Mouse (Mus musculus) kidney, adult 11 months (tissue): Measurements from ENCODE around the gene Napb.
A peak's percentile ranks its signal among the peaks of the same experiment; 100 is the strongest.
"Not testable (repeated sequence)": the region's sequence is repeated elsewhere in the genome, so short reads cannot be mapped to it uniquely, and the experiment has no call there.

Experiments
- DNase-seq: peaks from one replicate; pipeline ENCODE4 v3.0.0; 2022

Gene Napb

DNA sequence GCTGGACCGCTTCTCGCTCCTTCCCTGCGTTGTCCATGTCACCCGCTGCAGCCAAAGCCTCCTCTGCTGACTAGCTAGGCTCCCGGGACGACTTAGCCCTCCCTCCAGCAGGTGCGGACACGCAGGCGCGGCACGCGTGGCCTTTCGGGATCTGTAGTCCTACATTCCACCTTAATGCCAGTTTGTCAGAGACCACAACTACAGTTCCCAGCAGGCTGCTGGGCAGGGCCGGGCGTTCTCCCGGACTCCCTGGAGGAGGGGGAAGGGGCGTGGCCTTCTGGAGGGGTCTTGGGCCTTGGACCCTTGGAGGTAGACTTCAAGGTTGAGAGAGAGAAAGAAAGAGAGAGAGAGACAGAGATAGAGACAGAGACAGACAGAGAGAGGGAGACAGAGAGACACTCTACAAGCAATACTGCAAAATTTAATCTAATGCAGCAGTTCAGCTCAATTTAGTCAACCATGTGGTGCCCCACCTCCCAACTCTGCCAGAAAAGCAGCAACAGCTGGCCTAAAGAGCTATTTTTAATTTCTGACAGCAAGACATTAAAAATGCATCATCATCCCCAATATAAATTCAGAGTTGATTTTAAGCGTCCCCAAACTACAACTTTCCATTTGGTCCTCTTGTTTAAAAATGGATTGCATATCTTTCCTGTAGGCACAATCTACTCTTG lies at the start of gene Napb:
Gene Napb, minus strand, starts transcription at position 141 of the 674 bp plus-strand sequence.
- DNase-seq, result peak; percentile 96

DNA sequence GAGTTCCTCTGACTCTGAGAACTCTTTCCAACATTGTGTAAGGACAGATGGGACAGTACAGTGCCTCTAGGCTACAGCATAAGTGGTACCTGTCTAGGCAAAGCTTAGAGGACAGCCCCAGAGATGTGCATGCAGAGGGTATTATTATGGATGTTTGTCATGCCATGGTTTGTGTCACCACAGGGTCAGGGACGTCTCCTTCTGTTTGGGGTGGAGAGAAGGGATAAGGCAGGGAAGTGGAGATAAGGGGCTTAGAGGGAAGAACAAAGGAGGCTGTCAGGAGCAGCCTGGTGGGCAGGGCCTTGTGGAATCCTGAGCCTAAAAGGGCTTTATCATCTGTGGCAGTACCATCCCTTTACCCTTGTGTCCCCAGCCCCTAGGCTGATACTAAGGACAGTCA lies 49.4 kb upstream of the Napb start, which contains the start of gene 8030411F24Rik:
Gene 8030411F24Rik, plus strand, starts transcription at position 301 of the 400 bp plus-strand sequence.
- DNase-seq, result no peak

DNA sequence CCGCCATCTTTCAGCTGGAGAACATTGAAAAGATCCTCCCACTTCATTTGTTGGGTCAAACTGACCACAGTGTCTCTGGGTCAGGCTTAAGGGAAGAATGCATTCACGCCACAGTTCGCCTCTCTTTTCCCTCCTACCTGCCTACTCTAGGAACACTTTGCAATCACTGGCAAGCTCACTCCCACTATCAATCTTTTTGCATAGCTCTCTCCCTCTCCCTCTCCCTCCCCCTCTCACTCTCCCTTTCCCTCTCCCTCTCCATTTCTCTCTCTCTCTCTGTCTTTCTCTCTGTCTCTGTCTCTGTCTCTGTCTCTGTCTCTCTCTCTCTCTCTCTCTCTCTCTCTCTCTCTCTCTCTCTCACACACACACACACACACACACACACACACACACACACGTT lies 39.1 kb upstream of the Napb start, which contains the start of gene Cst11:
Gene Cst11, minus strand, starts transcription at position 101 of the 400 bp plus-strand sequence.
- not testable (repeated sequence) for DNase-seq

DNA sequence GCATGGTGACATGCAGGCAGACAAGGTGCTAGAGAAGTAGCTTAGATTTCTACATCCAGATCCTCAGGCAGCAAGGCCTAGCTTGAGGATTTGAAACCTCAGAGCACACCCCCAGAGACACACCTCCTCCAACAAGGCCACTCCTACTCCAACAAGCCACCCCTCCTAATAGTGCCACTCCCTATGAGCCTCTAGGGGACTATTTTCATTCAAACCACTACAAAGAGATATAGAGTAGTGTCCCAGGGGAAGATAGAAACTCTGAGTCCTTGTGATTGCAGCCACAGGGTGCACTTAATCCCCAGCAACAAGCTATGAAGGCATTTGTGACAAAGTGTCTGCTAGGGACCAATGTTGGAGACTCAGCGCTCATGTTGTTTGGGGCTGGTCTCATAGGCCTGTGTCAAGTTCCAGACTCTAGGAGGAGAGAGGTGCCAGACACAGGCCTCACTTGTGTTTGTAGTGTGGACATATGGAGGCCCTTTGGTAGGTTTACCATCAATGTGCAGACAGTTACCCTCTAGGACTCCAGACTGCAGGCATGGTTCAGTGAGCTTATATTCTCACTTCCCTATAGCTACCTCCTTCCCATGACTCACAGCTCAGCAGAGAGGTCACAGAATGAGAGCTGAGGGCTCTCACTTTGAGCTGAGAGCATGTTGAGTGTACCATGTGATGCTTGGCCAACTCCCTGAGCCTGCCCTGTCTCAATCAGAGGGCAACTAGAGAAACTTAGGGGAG lies 31.6 kb upstream of the Napb start:
- no peak for DNase-seq

DNA sequence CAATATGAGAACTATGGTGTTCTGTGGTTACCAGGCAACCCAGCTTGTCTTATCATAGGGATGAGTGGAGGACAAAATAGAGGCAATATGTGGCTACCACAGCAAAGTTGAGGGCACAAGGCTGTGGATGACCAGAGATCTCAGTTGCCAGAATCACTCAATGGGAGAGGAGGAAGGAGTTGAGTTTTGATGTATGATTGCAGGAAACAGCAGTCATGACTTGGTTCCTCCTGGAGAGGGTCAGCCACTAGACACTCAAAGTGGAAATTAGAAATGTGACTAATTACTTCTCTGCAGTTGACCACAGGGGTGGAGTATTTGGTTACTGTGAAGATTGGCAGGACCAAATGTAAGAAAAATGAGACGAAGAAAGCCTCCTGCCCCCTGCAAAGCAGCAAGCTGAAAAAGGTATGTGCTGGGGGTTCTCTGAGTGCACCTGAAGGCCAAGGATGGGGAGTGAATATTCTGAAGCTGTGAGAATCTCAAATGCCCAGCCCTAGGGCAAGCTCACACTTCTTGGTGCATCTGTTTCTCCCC lies 22.1 kb upstream of the Napb start:
- no peak for DNase-seq

GRCm38 (mm10) chr2:148751893-148752813 lies 19.9 kb upstream of the Napb start:
- peak; percentile 55 for DNase-seq

DNA sequence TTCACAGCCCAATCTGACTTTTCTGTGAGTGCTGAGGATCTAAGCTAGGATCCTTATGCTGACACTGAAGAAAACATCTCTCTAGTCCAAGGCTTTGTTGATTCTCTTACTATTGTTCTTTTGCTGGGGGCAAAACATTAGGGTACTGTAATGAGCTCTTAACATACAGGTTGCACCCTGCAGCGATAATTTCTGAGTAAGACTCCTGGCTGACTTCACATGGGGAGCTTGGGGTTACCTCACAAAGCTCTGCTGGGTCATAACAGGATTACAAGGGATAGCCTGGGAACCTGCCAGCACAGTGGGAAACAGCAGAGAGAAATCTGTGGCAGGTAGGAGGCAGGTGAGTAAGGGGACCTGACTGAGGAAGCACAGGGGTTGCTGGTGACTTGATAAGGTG lies 17.8 kb upstream of the Napb start, which contains the start of gene Cstl1:
Gene Cstl1, plus strand, starts transcription at position 301 of the 400 bp plus-strand sequence.
- DNase-seq, result no peak

DNA sequence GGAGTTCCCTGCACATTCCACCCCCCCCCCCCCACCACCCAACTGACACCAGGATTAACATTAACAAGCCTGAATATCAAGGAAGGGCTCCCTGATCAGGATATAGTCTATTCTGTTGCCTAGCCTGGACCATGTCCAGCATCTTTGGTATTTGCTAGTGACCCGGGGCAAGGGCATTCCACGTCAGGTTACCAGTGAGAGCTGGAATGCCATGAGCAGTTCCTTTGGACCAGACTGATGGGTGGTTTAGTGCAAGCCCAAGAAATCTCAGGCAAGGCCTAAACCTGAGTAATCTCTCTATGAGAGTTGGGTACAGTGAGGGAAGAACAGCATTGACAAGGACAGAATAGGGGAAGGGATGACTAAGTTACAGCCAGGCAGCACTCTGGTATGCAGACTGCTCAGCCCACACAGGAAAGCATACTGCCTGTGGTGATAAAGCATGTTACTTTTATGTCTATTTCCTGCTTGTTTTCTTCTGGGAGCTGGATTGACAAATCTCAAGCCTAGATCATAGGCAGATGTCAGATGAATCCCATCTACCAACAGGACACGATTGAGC lies 11.7 kb upstream of the Napb start:
- peak; percentile 40 for DNase-seq

- DNase-seq, result peak; percentile 21
Measured at GRCm38 (mm10) chr2:148743001-148743400, 10.7 kb upstream of the Napb start.

DNA sequence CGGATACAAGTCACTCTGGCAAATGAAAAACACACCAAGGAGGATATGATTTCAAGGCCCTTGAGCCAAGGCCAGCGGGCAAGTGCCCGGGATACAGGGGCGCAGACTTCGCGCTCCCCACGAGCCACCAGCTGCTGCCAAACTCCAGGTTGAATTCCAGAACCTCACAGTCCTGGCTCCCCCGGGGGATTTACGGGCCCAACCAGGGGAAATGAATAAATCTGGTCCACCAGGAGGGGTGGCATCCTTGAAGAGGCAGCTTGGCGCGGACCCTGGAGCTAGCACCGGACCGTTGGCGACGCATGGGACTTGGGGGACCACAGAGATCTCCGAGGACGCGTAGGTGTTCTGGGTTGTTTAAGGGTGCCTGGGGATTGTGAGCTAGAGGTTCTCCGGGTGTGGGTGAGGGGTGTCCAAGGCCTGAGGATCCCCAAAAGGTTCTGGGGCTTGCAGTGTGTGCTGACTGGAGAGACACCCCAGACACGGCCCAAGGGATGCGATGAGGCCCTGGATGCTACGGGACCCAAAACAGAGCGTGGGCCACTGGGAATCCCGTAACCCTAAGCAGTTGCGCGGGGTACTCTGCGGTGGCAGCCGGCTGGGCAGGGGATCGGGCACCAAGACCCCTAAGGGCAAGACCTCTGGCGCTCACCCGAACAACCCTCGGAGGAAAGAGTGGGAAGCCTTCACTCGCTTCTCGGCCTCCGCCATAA lies 497 bp downstream of the Napb start:
- peak; percentile 6 for DNase-seq

GRCm38 (mm10) chr2:148719271-148719995 lies 12.8 kb downstream of the Napb start:
- no peak for DNase-seq

GRCm38 (mm10) chr2:148717072-148717471 lies 15.2 kb downstream of the Napb start:
- peak; percentile 38 for DNase-seq

DNA sequence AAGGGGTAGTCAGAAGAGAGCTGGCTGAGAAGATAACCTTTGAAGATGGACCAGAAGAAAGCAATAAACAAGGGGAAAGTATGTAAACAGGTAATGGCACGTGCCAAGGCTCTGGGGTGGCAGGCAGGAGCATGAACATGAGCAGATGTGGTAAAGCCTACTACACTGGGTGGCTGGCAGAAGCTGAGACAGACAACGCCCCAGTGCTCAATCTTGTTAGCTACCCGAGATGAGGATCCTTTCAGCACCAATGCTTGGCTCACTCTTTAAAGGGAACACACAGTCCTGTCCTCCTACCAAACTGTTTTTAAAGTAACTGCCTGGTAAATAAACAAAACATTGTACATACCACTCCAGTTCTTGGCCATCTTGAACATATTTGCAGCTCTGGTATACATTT lies 19.9 kb downstream of the Napb start:
- no peak for DNase-seq

DNA sequence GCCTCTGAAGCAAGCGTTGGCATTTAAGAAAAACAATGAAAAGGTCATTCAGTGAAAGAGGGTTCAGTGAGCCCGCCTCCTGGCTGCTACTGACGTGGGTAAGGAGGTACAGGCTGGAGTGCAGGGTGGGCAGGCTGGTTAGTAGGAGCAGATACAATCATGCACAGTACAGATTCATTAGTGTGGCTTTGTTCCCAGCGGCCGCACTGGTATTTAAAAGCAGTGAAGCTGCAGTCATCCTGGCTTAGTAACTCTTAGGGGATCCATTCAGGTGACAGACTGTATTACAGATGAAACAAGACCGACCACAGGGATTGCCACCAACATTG lies 25.1 kb downstream of the Napb start:
- DNase-seq, result no peak

GRCm38 (mm10) chr2:148706409-148707201 lies 25.7 kb downstream of the Napb start:
- DNase-seq, result no peak

DNA sequence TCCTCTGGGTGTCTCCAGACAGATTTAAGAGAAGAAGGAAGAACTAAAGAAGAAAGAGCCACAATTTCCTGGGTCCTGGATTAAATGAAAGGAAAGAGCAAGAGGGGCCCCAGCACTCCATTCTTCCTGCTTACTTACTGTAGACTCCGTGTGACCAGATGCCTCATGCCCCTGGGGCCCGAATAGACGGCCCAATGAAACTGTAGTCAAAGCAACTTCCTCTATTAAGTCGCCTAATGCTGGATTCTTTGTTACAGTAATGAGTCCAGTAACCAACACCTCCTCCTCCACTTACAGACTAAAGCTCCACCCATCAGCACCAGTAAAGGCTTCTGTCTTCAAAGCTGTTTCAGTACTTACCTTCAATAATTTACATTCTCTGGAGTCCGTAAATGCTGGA lies 33.7 kb downstream of the Napb start:
- DNase-seq, result no peak

- DNase-seq, result no peak
Measured at GRCm38 (mm10) chr2:148690781-148691180, 41.5 kb downstream of the Napb start.

DNA sequence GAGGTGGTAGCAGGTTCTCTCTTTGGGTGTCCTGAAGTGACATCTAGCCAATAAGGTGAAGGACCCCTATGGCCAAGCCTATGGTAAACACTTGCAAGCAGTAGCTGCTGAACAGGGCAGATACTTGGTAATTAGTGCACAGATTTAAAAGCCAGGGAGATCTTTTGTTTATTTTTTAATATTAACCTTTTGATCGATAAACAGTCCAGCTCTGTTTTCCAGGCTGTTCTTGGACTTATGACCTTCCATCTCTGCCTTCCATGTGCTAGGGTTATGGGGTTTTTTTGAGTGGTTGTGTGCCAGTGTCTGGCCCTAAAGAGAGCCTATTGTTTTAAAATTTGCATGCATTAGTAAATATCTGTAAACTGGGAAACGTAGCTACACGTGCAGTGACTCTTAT lies 42.0 kb downstream of the Napb start:
- no peak for DNase-seq

DNA sequence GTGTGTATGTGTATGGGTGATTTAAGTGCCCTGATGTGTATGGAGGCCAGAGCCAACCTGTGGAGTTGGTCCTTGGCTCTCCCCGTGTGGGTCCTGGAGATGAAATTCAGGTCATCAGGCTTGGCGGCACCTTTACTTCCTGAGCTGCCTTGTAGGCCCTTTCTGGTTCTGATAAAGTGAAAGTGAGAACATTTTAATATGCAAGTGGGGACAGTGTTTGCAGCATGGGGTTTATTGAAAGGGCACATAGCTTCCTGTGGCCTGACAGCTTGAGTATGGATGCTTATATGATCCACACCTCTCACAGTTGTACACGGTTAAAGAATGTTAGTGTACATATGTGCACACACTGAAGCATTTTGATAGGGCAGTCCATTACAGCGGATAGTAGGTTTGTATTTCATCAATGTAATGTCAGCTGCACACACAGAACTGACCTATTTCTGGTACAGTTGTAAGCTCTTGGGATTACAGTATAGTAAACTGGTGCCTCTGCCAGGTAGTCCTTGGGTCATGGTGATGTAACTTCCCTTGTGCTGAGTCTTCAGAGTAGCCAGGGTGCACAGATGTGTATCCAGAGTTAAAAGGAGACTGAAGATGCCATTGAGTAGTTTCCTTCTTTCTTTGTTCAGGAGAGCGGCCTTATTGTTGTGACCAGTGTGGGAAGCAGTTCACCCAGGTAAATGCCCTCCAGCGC lies 42.7 kb downstream of the Napb start:
- DNase-seq, result no peak

DNA sequence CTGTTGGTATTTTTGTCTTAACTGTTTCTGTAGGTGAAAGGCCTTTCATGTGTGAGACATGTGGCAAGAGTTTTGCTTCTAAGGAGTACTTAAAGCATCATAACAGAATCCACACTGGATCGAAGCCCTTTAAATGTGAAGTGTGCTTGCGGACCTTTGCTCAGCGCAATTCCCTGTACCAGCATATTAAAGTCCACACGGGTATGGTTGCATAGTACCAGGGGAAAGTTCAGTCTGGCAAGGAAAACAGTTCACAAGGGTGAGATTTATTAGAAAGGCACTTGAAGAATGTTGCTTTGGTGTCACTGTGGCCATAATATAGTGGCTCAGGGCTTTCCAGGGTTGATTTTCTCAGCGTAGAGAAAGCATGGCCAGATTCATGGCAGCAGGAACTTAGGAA lies 44.3 kb downstream of the Napb start:
- DNase-seq, result peak; percentile 64
